Mouse (Mus musculus) midbrain, embryonic 14.5 days (tissue): Measurements from ENCODE around the gene Mrln. TPM values are rescaled to one million over a fixed set of nuclear protein-coding genes. Genes with fewer than 3 reads are reported as not detected.

ENCODE experiments used
- ATAC-seq: fragments of 200-750 bp; cut with Nextera tagmentation; 2 replicates; pipeline ENCODE4 v1.8.0; 2017; ENCODE audit warnings: moderate number of reproducible peaks, moderate library complexity; ENCODE audit not compliant: low FRiP score, low TSS enrichment
- DNase-seq: peaks from one replicate; pipeline ENCODE4 v3.0.0-alpha.2; 2015
- H3K27ac ChIP-seq: fragments of 300-500 bp; sonication (generic); replicated peaks from 2 replicates; pipeline ENCODE4 v1.5.1; 2014; ENCODE audit warnings: mild to moderate bottlenecking, low read depth, low read length, moderate library complexity
- H3K27me3 ChIP-seq: fragments of 300-500 bp; sonication (generic); 2 replicates; pipeline ENCODE4 v1.6.1; 2014; ENCODE audit warnings: low read length, control low read depth, mixed read lengths; ENCODE audit not compliant: control insufficient read depth, insufficient read depth
- H3K36me3 ChIP-seq: fragments of 300-500 bp; sonication (generic); 2 replicates; pipeline ENCODE4 v1.6.1; 2014; ENCODE audit warnings: low read length, control low read depth; ENCODE audit not compliant: control insufficient read depth, insufficient read depth
- H3K4me1 ChIP-seq: fragments of 300-500 bp; sonication (generic); 2 replicates; pipeline ENCODE4 v1.6.1; 2014; ENCODE audit warnings: mild to moderate bottlenecking, antibody characterized with exemption, low read length, control low read depth; ENCODE audit not compliant: control insufficient read depth, insufficient read depth
- H3K4me2 ChIP-seq: fragments of 300-500 bp; sonication (generic); 2 replicates; pipeline ENCODE4 v1.6.1; 2014; ENCODE audit warnings: mild to moderate bottlenecking, low read length, moderate library complexity
- H3K4me3 ChIP-seq: fragments of 300-500 bp; sonication (generic); replicated peaks from 2 replicates; pipeline ENCODE4 v1.5.1; 2014; ENCODE audit warnings: low read depth, low read length
- H3K9ac ChIP-seq: fragments of 300-500 bp; sonication (generic); replicated peaks from 2 replicates; pipeline ENCODE4 v1.6.1; 2014; ENCODE audit warnings: mild to moderate bottlenecking, low read length, moderate library complexity
- H3K9me3 ChIP-seq: fragments of 300-500 bp; sonication (generic); 2 replicates; pipeline ENCODE4 v1.6.1; 2016; ENCODE audit warnings: low read length, control low read depth, mixed read lengths; ENCODE audit not compliant: control insufficient read depth
- WGBS: fragments of 180-500 bp; shearing (Covaris S2); extraction: QIAGEN DNeasy Blood & Tissue Kit; methylation state at CpG from one replicate; pipeline ENCODE4 v1.1.7; 2014; 5-methylcytosine and 5-hydroxymethylcytosine counted together
- polyA plus RNA-seq: library from polyadenylated mRNA; unstranded; fragments of >200 nt; fragmentation: Nextera tagmentation; extraction: Ambion mirVana; gene quantifications from 2 replicates; pipeline ENCODE4 v1.2.1, GENCODE M21; 2014

Gene Mrln
- polyA plus RNA-seq, 1 experiment from 2014 or later = not detected

DNA sequence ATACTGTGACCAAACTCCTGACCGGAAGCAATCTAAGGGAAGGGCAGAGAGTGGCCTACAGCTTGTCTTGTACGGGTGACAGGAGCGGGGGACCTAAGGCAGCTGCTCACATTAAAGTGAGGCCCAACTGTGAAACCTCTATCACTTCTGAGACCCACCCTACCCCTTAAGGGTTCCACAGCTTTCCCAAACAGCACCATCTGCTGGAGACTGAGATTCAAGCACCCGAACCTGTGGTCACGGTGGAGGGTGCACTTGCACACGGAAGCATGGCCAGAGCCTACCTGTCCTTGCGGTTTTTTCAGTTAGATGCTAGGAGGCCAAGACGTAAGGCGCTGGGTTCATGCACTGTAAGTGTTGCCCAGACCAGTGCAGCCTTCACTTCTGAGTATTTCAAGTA is 18.3 kb upstream of the Mrln start:
- H3K4me3 ChIP-seq = no peak overlapping the region
- peak; percentile 54 for DNase-seq
- H3K9me3 ChIP-seq = no peaks in the 10 kb centered on the region
- no peak overlapping the region for H3K27ac ChIP-seq
- 81% methylated on average over 9 of the region's 9 CpGs for WGBS
- H3K27me3 ChIP-seq = no peaks in the 10 kb centered on the region
- H3K9ac ChIP-seq = no peak overlapping the region
- H3K4me2 ChIP-seq = no peak overlapping the region
- H3K36me3 ChIP-seq = peaks cover 38% of the 10 kb centered on the region
- 0 out of 2 replicates have a peak, but pooled peaks have one; percentile 31 for ATAC-seq
- no peaks in the 10 kb centered on the region for H3K4me1 ChIP-seq

GRCm38 (mm10) chr10:70186586-70186985 is 17.9 kb upstream of the Mrln start:
- no peak for DNase-seq
- H3K36me3 ChIP-seq = peaks cover 41% of the 10 kb centered on the region
- H3K27me3 ChIP-seq = no peaks in the 10 kb centered on the region
- no peak overlapping the region for H3K4me3 ChIP-seq
- H3K27ac ChIP-seq = no peak overlapping the region
- no peak overlapping the region for H3K4me2 ChIP-seq
- ATAC-seq = no peak
- no peaks in the 10 kb centered on the region for H3K9me3 ChIP-seq
- no peak overlapping the region for H3K9ac ChIP-seq
- WGBS = 96% methylated on average over 7 of the region's 7 CpGs
- no peaks in the 10 kb centered on the region for H3K4me1 ChIP-seq

GRCm38 (mm10) chr10:70189864-70190263 is 14.6 kb upstream of the Mrln start:
- 80% methylated on average over 13 of the region's 13 CpGs for WGBS
- H3K36me3 ChIP-seq = peaks cover 51% of the 10 kb centered on the region

GRCm38 (mm10) chr10:70194283-70194682 is 10.2 kb upstream of the Mrln start:
- H3K27ac ChIP-seq = no peak overlapping the region
- H3K4me3 ChIP-seq = no peak overlapping the region
- ATAC-seq (no peak), DNase-seq (no peak)
- peaks cover 25% of the 10 kb centered on the region for H3K36me3 ChIP-seq
- 83% methylated on average over 9 of the region's 9 CpGs for WGBS
- H3K4me1 ChIP-seq = no peaks in the 10 kb centered on the region
- H3K27me3 ChIP-seq = no peaks in the 10 kb centered on the region
- no peak overlapping the region for H3K9ac ChIP-seq
- no peaks in the 10 kb centered on the region for H3K9me3 ChIP-seq
- H3K4me2 ChIP-seq = no peak overlapping the region

More at GRCm38 (mm10) chr10:70189864-70190263, 14.6 kb upstream of the Mrln start:
- ATAC-seq (no peak), DNase-seq (peak; percentile 48)
- Histone ChIP-seq H3K4me1 (no peaks in the 10 kb centered on the region), H3K27me3 (no peaks in the 10 kb centered on the region), H3K9me3 (no peaks in the 10 kb centered on the region), H3K4me2 (no peak overlapping the region), H3K27ac (no peak overlapping the region), H3K9ac (no peak overlapping the region), H3K4me3 (no peak overlapping the region)

GRCm38 (mm10) chr10:70195279-70195678 is 9.2 kb upstream of the Mrln start:
- no peaks in the 10 kb centered on the region for H3K27me3 ChIP-seq
- no peak for DNase-seq
- no peak overlapping the region for H3K4me3 ChIP-seq
- H3K4me2 ChIP-seq = no peak overlapping the region
- no peak for ATAC-seq
- no peak overlapping the region for H3K9ac ChIP-seq
- no peaks in the 10 kb centered on the region for H3K4me1 ChIP-seq
- WGBS = 78% methylated on average over 7 of the region's 7 CpGs
- no peak overlapping the region for H3K27ac ChIP-seq
- no peaks in the 10 kb centered on the region for H3K9me3 ChIP-seq
- H3K36me3 ChIP-seq = peaks cover 15% of the 10 kb centered on the region

GRCm38 (mm10) chr10:70195786-70196185 is 8.7 kb upstream of the Mrln start:
- 60% methylated on average over 7 of the region's 7 CpGs for WGBS
- no peaks in the 10 kb centered on the region for H3K27me3 ChIP-seq
- H3K9me3 ChIP-seq = no peaks in the 10 kb centered on the region
- no peaks in the 10 kb centered on the region for H3K4me1 ChIP-seq
- peak; percentile 52 for DNase-seq
- H3K9ac ChIP-seq = no peak overlapping the region
- H3K36me3 ChIP-seq = peaks cover 13% of the 10 kb centered on the region
- no peak overlapping the region for H3K4me2 ChIP-seq
- ATAC-seq = no peak
- no peak overlapping the region for H3K4me3 ChIP-seq
- H3K27ac ChIP-seq = no peak overlapping the region

GRCm38 (mm10) chr10:70196666-70197065 is 7.8 kb upstream of the Mrln start:
- Histone ChIP-seq H3K4me3 (no peak overlapping the region), H3K36me3 (peaks cover 9% of the 10 kb centered on the region), H3K4me2 (no peak overlapping the region), H3K4me1 (0 out of 2 replicates have a peak, but pooled peaks cover 2% of the 10 kb centered on the region), H3K27me3 (no peaks in the 10 kb centered on the region), H3K9ac (no peak overlapping the region), H3K9me3 (no peaks in the 10 kb centered on the region), H3K27ac (no peak overlapping the region)
- ATAC-seq = no peak
- DNase-seq = no peak
- WGBS = 93% methylated on average over 6 of the region's 6 CpGs

DNA sequence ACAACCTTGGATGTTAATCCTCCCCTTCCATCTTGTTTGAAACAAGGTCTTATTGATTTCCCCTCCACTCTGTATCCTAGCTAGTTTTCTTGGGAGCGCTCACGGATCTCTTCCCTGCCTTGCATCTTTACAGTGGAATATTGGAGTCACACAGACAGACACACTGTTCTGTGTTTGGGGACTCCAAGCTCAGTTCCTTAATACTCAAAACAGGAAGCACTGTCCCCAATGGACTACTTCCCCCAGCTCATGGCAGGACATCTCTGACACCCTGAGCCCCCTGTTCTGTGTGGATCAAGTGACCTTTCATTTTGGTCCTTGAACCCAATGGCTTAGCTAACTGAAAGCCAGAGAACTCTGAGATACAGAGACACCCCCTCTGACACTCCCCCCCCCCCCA is 6.9 kb upstream of the Mrln start:
- peaks cover 4% of the 10 kb centered on the region for H3K36me3 ChIP-seq
- H3K4me1 ChIP-seq = 0 out of 2 replicates have a peak, but pooled peaks cover 2% of the 10 kb centered on the region
- 73% methylated on average over 2 of the region's 2 CpGs for WGBS

GRCm38 (mm10) chr10:70198012-70198411 is 6.5 kb upstream of the Mrln start:
- H3K27me3 ChIP-seq = no peaks in the 10 kb centered on the region
- WGBS = 80% methylated on average over 6 of the region's 6 CpGs
- no peak for DNase-seq
- H3K4me1 ChIP-seq = 0 out of 2 replicates have a peak, but pooled peaks cover 2% of the 10 kb centered on the region
- H3K9ac ChIP-seq = no peak overlapping the region
- ATAC-seq = no peak
- H3K4me2 ChIP-seq = no peak overlapping the region
- H3K27ac ChIP-seq = no peak overlapping the region
- no peak overlapping the region for H3K4me3 ChIP-seq
- peaks cover under 1% of the 10 kb centered on the region; the same call in 1 of the 2 replicates for H3K36me3 ChIP-seq
- H3K9me3 ChIP-seq = no peaks in the 10 kb centered on the region

More for the DNA sequence above, 6.9 kb upstream of the Mrln start:
- DNase-seq (no peak), ATAC-seq (no peak)
- no peak overlapping the region for H3K9ac ChIP-seq
- H3K9me3 ChIP-seq = no peaks in the 10 kb centered on the region
- H3K4me3 ChIP-seq = no peak overlapping the region
- H3K27me3 ChIP-seq = no peaks in the 10 kb centered on the region
- H3K27ac ChIP-seq = no peak overlapping the region
- no peak overlapping the region for H3K4me2 ChIP-seq
